Mouse (Mus musculus): ENCODE measurements at regions not wholly inside any gene's neighbourhood (a gene's known extent, or its start where the extent isn't known, plus 50 kb on each side); places are given as distances from the start of the nearest gene placed in this dataset.

DNA sequence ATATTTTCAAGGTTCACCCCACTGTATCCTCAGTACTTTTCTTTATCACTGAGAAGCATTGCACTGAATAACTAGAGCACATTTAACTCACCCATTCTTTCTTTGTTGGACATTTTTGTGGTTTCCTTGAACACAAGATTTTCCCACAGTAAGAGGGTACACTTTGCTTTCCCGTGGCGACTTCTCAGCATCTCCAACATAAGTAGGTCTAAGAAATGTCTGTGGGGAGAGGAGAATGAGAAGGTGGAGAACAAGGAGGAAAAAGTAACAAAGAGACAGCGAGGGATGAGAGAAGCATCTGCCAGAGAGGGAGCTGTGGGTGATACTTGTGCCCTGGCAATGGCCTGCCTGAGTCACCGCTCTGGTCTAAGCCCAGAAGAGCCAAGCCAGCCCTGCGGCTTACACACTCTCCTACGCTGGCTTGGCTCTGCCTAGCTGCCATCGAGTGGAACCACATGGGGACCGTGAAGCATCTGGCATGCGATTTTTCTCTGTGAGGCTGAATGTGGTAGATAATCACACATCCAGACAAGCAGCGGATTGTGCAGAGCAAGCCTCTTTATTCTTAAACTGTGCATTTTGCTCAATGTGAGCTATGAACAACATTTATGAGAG lies 69.9 kb upstream of the Gm6993 start:
- dilution Hi-C loops (cut with MboI; ENCODE audit: extremely low pct_ligation_motif_present, extremely low pct_unique_long_range_greater_than_20kb, low sequenced_read_pairs): no loop called here
- Histone ChIP-seq H3K27me3 (replicated peaks) (no peaks in the 10 kb centered on the region), H3K36me3 (replicated peaks in 1 of 2; ENCODE audit: control insufficient read depth in 1 of 2, insufficient read depth in 1 of 2, low read length in 1 of 2) (no peaks in the 10 kb centered on the region), H3K4me3 (replicated peaks in 1 of 3; ENCODE audit: low read depth in 2 of 3, low read length in 2 of 3, poor library complexity in 1 of 3) (no peak overlapping the region), H3K79me2 (replicated peaks; ENCODE audit: control insufficient read depth, extremely low read depth, insufficient read depth, poor library complexity, severe bottlenecking) (no peaks in the 10 kb centered on the region), H3K4me2 (ENCODE audit: insufficient read depth, low read depth, poor library complexity, severe bottlenecking) (no peak overlapping the region), H3K27ac (ENCODE audit: insufficient read depth, low read depth) (no peak overlapping the region), H3K4me1 (ENCODE audit: control insufficient read depth in 1 of 2, insufficient read depth in 2 of 2) (no peaks in the 10 kb centered on the region), H3K9ac (ENCODE audit: insufficient read depth, low read depth) (no peak overlapping the region), H3K9me3 (replicated peaks; ENCODE audit: low read length) (no peaks in the 10 kb centered on the region)
- no peak for TF ChIP-seq MAX (IDR thresholded peaks at IDR 0.05; ENCODE audit: low read length)
- no peak for TF ChIP-seq CTCF (conservative IDR thresholded peaks at IDR 0.05 in 1 of 2, IDR thresholded peaks at IDR 0.05 in 1 of 2; ENCODE audit: low read depth in 2 of 2, low read length in 2 of 2)
- no peak for TF ChIP-seq NRF1 (IDR thresholded peaks at IDR 0.05; ENCODE audit: low read depth, low read length)
- no peak for TF ChIP-seq POLR2AphosphoS2 (IDR thresholded peaks at IDR 0.05; ENCODE audit: low read depth, low read length)
- no peak for TF ChIP-seq KAT2A (IDR thresholded peaks at IDR 0.05; ENCODE audit: insufficient replicate concordance, low read length)
- no peak for TF ChIP-seq ZKSCAN1 (IDR thresholded peaks at IDR 0.05; ENCODE audit: borderline replicate concordance, low read depth, low read length)
- TF ChIP-seq USF1 (IDR thresholded peaks at IDR 0.05; ENCODE audit: low read depth, low read length): no peak
- TF ChIP-seq CHD2 (IDR thresholded peaks at IDR 0.05; ENCODE audit: low read length): no peak
- no peak for TF ChIP-seq IRF4 (IDR thresholded peaks at IDR 0.05; ENCODE audit: low read depth, low read length)
- no peak for TF ChIP-seq MAZ (IDR thresholded peaks at IDR 0.05; ENCODE audit: low read depth, low read length)
- no peak for TF ChIP-seq USF2 (conservative IDR thresholded peaks at IDR 0.05; ENCODE audit: low read depth, low read length)
- no peak for TF ChIP-seq BHLHE40 (IDR thresholded peaks at IDR 0.05; ENCODE audit: low read depth, low read length)
- DNase-seq (ENCODE audit: extremely low read depth): no peak
- in situ Hi-C loops (cut with MboI; ENCODE audit: low pct_ligation_motif_present, low pct_unique_long_range_greater_than_20kb, low sequenced_read_pairs): no loop called here

DNA sequence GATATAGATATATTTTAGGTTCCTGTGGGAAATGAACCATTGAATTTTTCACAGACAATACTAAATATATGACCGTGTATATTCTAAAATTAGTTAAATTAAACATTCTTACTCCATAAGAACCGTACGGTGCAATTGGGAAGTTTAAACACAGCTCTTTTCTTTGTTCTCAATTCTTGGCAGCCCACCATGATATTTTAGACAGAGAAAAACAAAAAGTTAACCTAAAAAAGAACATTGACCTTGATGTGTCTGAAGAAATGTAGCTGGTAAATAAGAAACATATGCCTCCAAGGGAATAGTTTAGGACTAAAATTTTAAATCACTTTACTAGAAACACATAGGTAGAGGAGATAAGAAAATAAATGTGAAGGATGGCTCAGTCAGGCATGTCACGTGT lies 68.6 kb upstream of the Gm6993 start:
- no peaks in the 10 kb centered on the region for H3K4me1 ChIP-seq (ENCODE audit: control insufficient read depth in 1 of 2, insufficient read depth in 2 of 2)
- no peak overlapping the region for H3K9ac ChIP-seq (ENCODE audit: insufficient read depth, low read depth)
- no peaks in the 10 kb centered on the region for H3K9me3 ChIP-seq (replicated peaks; ENCODE audit: low read length)
- TF ChIP-seq ZC3H11A (IDR thresholded peaks at IDR 0.05; ENCODE audit: low read depth, low read length) (no peak), UBTF (IDR thresholded peaks at IDR 0.05; ENCODE audit: low read depth, low read length) (no peak), JUN (IDR thresholded peaks at IDR 0.05; ENCODE audit: insufficient read depth, low read depth, low read length) (no peak), GABPA (IDR thresholded peaks at IDR 0.05; ENCODE audit: insufficient replicate concordance, low read depth, low read length) (no peak), POLR2AphosphoS2 (IDR thresholded peaks at IDR 0.05; ENCODE audit: low read depth, low read length) (no peak), MAFK (IDR thresholded peaks at IDR 0.05; ENCODE audit: insufficient replicate concordance, low read length) (no peak), PAX5 (IDR thresholded peaks at IDR 0.05; ENCODE audit: low read length) (no peak), ZKSCAN1 (IDR thresholded peaks at IDR 0.05; ENCODE audit: borderline replicate concordance, low read depth, low read length) (no peak), ETS1 (conservative IDR thresholded peaks at IDR 0.05; ENCODE audit: low read depth, low read length) (no peak), USF1 (IDR thresholded peaks at IDR 0.05; ENCODE audit: low read depth, low read length) (no peak), EP300 (IDR thresholded peaks at IDR 0.05; ENCODE audit: low read length) (no peak), CTCF (conservative IDR thresholded peaks at IDR 0.05 in 1 of 2, IDR thresholded peaks at IDR 0.05 in 1 of 2; ENCODE audit: low read depth in 2 of 2, low read length in 2 of 2) (no peak), TBP (conservative IDR thresholded peaks at IDR 0.05; ENCODE audit: low read depth, low read length) (no peak), MAX (IDR thresholded peaks at IDR 0.05; ENCODE audit: low read length) (no peak), KAT2A (IDR thresholded peaks at IDR 0.05; ENCODE audit: insufficient replicate concordance, low read length) (no peak), BHLHE40 (IDR thresholded peaks at IDR 0.05; ENCODE audit: low read depth, low read length) (no peak), MXI1 (IDR thresholded peaks at IDR 0.05; ENCODE audit: low read depth, low read length) (no peak), TCF12 (IDR thresholded peaks at IDR 0.05; ENCODE audit: low read depth, low read length) (no peak), POLR2A (IDR thresholded peaks at IDR 0.05; ENCODE audit: low read depth, low read length) (no peak)
- in situ Hi-C loops (cut with MboI; ENCODE audit: low pct_ligation_motif_present, low pct_unique_long_range_greater_than_20kb, low sequenced_read_pairs) (no loop called here), dilution Hi-C loops (cut with MboI; ENCODE audit: extremely low pct_ligation_motif_present, extremely low pct_unique_long_range_greater_than_20kb, low sequenced_read_pairs) (no loop called here)
- H3K4me3 ChIP-seq (replicated peaks in 1 of 3; ENCODE audit: low read depth in 2 of 3, low read length in 2 of 3, poor library complexity in 1 of 3): no peak overlapping the region
- no peaks in the 10 kb centered on the region for H3K36me3 ChIP-seq (replicated peaks in 1 of 2; ENCODE audit: control insufficient read depth in 1 of 2, insufficient read depth in 1 of 2, low read length in 1 of 2)
- DNase-seq (ENCODE audit: extremely low read depth): no peak
- no peaks in the 10 kb centered on the region for H3K79me2 ChIP-seq (replicated peaks; ENCODE audit: control insufficient read depth, extremely low read depth, insufficient read depth, poor library complexity, severe bottlenecking)
- no peaks in the 10 kb centered on the region for H3K27me3 ChIP-seq (replicated peaks)
- H3K4me2 ChIP-seq (ENCODE audit: insufficient read depth, low read depth, poor library complexity, severe bottlenecking): no peak overlapping the region
- H3K27ac ChIP-seq (ENCODE audit: insufficient read depth, low read depth): no peak overlapping the region
